Mouse (Mus musculus) heart, postnatal 0 days (tissue): Measurements from ENCODE around the gene Abcf3.

ENCODE experiments used
- CTCF ChIP-seq: IDR thresholded peaks from 2 replicates; pipeline ENCODE4 v1.5.1; 2016; ENCODE audit warnings: antibody characterized with exemption, control low read depth, low read depth
- EP300 ChIP-seq: IDR thresholded peaks from 2 replicates; pipeline ENCODE4 v1.6.1; 2016; ENCODE audit warnings: antibody characterized with exemption, low read depth

DNA sequence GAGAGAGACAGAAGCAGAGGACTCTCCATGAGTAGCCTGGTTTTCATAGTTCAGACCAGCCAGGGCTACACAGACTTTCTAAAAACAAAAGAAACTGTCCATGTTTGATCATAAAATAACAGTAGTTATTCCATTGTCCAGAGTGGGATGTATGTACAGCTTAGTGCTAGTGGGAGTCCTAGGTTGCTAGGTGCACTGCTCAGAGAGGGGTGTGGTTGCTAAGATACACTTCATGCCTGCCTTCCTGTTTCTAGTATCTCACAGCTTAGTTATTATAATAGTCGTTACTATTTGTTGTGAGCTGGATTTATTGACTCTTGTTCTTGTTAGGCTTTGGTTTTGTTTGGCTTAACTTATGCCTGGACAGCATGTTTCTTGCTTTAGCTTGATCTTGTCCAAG, 16.7 kb downstream of the Abcf3 start:
- TF ChIP-seq CTCF (no peak), EP300 (no peak)
